In genomic region chr5:91518946-91519345, GRCm38 (mm10) we compare ENCODE assay signal across 8 mouse cellular contexts. TPM values are rescaled to one million over a fixed set of nuclear protein-coding genes. Genes with fewer than 3 reads are reported as not detected.
A peak's percentile ranks its signal among the peaks of the same experiment; 100 is the strongest.
DNase-seq lines count a peak whose midpoint lies in the region; ATAC-seq lines count a peak whose summit lies in the region.

No protein-coding gene starts in this region.

- peak overlapping the region; percentile 80 for H3K4me2 ChIP-seq in intestine, embryonic 16.5 days (ENCODE audit: low read depth, low read length)
- peak overlapping the region; percentile 76 for H3K4me2 ChIP-seq in liver, embryonic 15.5 days
- H3K4me2 ChIP-seq in neural tube, embryonic 14.5 days (ENCODE audit: low read depth, low read length) = peak overlapping the region; percentile 95

- no peaks in the 10 kb centered on the region for H3K36me3 ChIP-seq in intestine, embryonic 16.5 days (ENCODE audit: control insufficient read depth, insufficient read depth, low read length)
- H3K36me3 ChIP-seq in liver, embryonic 15.5 days (replicated peaks) = no peaks in the 10 kb centered on the region
- H3K36me3 ChIP-seq in neural tube, embryonic 14.5 days (ENCODE audit: control insufficient read depth, insufficient read depth, low read length) = no peaks in the 10 kb centered on the region

- DNase-seq in Muller cell, postnatal 12 days (ENCODE audit: inconsistent ontology term) = peak; percentile 27
- peak; percentile 77 for DNase-seq in adrenal gland, postnatal 14 days
- DNase-seq in gonadal fat pad, adult 2 months (ENCODE audit: low read depth) = peak; percentile 68
- DNase-seq in left cerebral cortex, adult 11 months (ENCODE audit: low spot score) = no peak
- DNase-seq in thymus, adult 18-20 months = no peak

- ATAC-seq in intestine, embryonic 16.5 days = peak; percentile 57
- no peak for ATAC-seq in liver, embryonic 15.5 days (ENCODE audit: insufficient read depth)
- no peak for ATAC-seq in neural tube, embryonic 14.5 days (ENCODE audit: low read depth)

- no peaks in the 10 kb centered on the region for H3K9me3 ChIP-seq in intestine, embryonic 16.5 days (ENCODE audit: control insufficient read depth, low read length)
- no peaks in the 10 kb centered on the region for H3K9me3 ChIP-seq in liver, embryonic 15.5 days (replicated peaks)
- H3K9me3 ChIP-seq in neural tube, embryonic 14.5 days (ENCODE audit: control insufficient read depth, low read length) = no peaks in the 10 kb centered on the region

- 7% methylated on average over 7 of the region's 7 CpGs for WGBS in intestine, embryonic 16.5 days
- WGBS in liver, embryonic 15.5 days (ENCODE audit: insufficient replicate concordance) = 20% methylated on average over 7 of the region's 7 CpGs
- 28% methylated on average over 7 of the region's 7 CpGs for WGBS in neural tube, embryonic 14.5 days

- H3K27me3 ChIP-seq in intestine, embryonic 16.5 days (replicated peaks; ENCODE audit: control insufficient read depth, insufficient read depth, low read length) = no peaks in the 10 kb centered on the region
- H3K27me3 ChIP-seq in liver, embryonic 15.5 days = peaks cover 25% of the 10 kb centered on the region
- no peaks in the 10 kb centered on the region for H3K27me3 ChIP-seq in neural tube, embryonic 14.5 days (ENCODE audit: control insufficient read depth, insufficient read depth, low read length)

- H3K4me3 ChIP-seq in intestine, embryonic 16.5 days (ENCODE audit: low read length) = peak overlapping the region; percentile 59
- peak overlapping the region; percentile 48; the same call in 1 of the 2 replicates for H3K4me3 ChIP-seq in liver, embryonic 15.5 days (replicated peaks)
- peak overlapping the region; percentile 51 for H3K4me3 ChIP-seq in neural tube, embryonic 14.5 days (ENCODE audit: low read depth, low read length)

- H3K9ac ChIP-seq in intestine, embryonic 16.5 days (ENCODE audit: low read depth, low read length) = peak overlapping the region; percentile 74
- no peak overlapping the region for H3K9ac ChIP-seq in liver, embryonic 15.5 days
- H3K9ac ChIP-seq in neural tube, embryonic 14.5 days (replicated peaks; ENCODE audit: low read depth, low read length) = no peak overlapping the region

- 0 out of 2 replicates have a peak overlapping the region, but pooled peaks have one; percentile 0 for H3K27ac ChIP-seq in intestine, embryonic 16.5 days (ENCODE audit: low read length)
- H3K27ac ChIP-seq in liver, embryonic 15.5 days (replicated peaks) = no peak overlapping the region
- no peak overlapping the region for H3K27ac ChIP-seq in neural tube, embryonic 14.5 days (ENCODE audit: low read depth, low read length)

- H3K4me1 ChIP-seq in intestine, embryonic 16.5 days (ENCODE audit: control insufficient read depth, insufficient read depth, low read length) = peaks cover 24% of the 10 kb centered on the region
- H3K4me1 ChIP-seq in liver, embryonic 15.5 days (replicated peaks) = peaks cover 13% of the 10 kb centered on the region
- peaks cover 12% of the 10 kb centered on the region for H3K4me1 ChIP-seq in neural tube, embryonic 14.5 days (ENCODE audit: control insufficient read depth, insufficient read depth, low read length)

RNA-seq across cellular contexts. Expression of gene Parm1, which starts 1.5 kb away (rescaled TPM):
- total RNA-seq in adrenal gland, postnatal 14 days (2021) = 57.0 and 61.0 TPM in 2 replicates
- polyA plus RNA-seq in gonadal fat pad, adult 2 months (2012; rRNA removed) = 11.5 and 15.9 TPM in 2 replicates
- polyA plus RNA-seq in intestine, embryonic 16.5 days (2015; fragmentation: Nextera tagmentation; extraction: Ambion mirVana) = 20.2 and 20.8 TPM in 2 replicates
- 0.81 and 0.85 TPM in 2 replicates for polyA plus RNA-seq in liver, embryonic 15.5 days (2015; fragmentation: Nextera tagmentation; extraction: Ambion mirVana)
- 6.4 and 6.9 TPM in 2 replicates for polyA plus RNA-seq in neural tube, embryonic 14.5 days (2014; fragmentation: Nextera tagmentation; extraction: Ambion mirVana)

Comparison
In these comparisons a context has a peak if more than half of its experiments do, and no peak if none do; other contexts are left out.
1. DNase-seq: peak in Muller cell, postnatal 12 days (single experiment), adrenal gland, postnatal 14 days (single experiment) and gonadal fat pad, adult 2 months (single experiment); none in left cerebral cortex, adult 11 months (single experiment) and thymus, adult 18-20 months (0 of 2).
2. Peak in every context shown above with its lines, with median percentiles within 50 percentile points of each other: H3K4me2 ChIP-seq and H3K4me3 ChIP-seq.